Mouse (Mus musculus) myocyte (in vitro differentiated cells): Measurements from ENCODE around the gene Synj2.

Source experiments
- CEBPB ChIP-seq: IDR thresholded peaks from 2 replicates; pipeline ENCODE4 v1.6.1; 2011; ENCODE audit warnings: mild to moderate bottlenecking, moderate library complexity; ENCODE audit not compliant: poor library complexity, insufficient read depth, severe bottlenecking
- E2F4 ChIP-seq: IDR thresholded peaks from one replicate; pipeline ENCODE4 v1.6.1; 2011; ENCODE audit warnings: mild to moderate bottlenecking, control low read depth, moderate library complexity; ENCODE audit not compliant: insufficient read depth
- MAX ChIP-seq: IDR thresholded peaks from one replicate; pipeline ENCODE4 v1.6.1; 2011; ENCODE audit warnings: low read depth, mild to moderate bottlenecking, control low read depth
- MYOD1 ChIP-seq, 3 experiments: IDR thresholded peaks; one replicate each; pipeline ENCODE4 v1.6.1; 2011; ENCODE audit warnings: control low read depth in 2 of 3, low read depth in 2 of 3, mild to moderate bottlenecking in 2 of 3, moderate library complexity in 1 of 3; ENCODE audit not compliant: insufficient read length in 2 of 3, control insufficient read depth in 1 of 3
- MYOG ChIP-seq, 3 experiments: IDR thresholded peaks; one replicate each; pipeline ENCODE4 v1.6.1; 2011; ENCODE audit warnings: control low read depth in 2 of 3, low read depth in 2 of 3, mild to moderate bottlenecking in 2 of 3; ENCODE audit not compliant: insufficient read length in 2 of 3, control insufficient read depth in 1 of 3, insufficient read depth in 1 of 3
- POLR2A ChIP-seq: IDR thresholded peaks from one replicate; pipeline ENCODE4 v1.6.1; 2011; ENCODE audit warnings: low read depth, mild to moderate bottlenecking, control low read depth, moderate library complexity; ENCODE audit not compliant: insufficient read length
- POLR2AphosphoS2 ChIP-seq: IDR thresholded peaks from one replicate; pipeline ENCODE4 v1.6.1; 2011; ENCODE audit warnings: low read depth, control low read depth; ENCODE audit not compliant: insufficient read length
- REST ChIP-seq: IDR thresholded peaks from one replicate; pipeline ENCODE4 v1.6.1; 2011; ENCODE audit warnings: mild to moderate bottlenecking, control low read depth, moderate library complexity; ENCODE audit not compliant: insufficient read depth, insufficient read length
- SRF ChIP-seq: IDR thresholded peaks from one replicate; pipeline ENCODE4 v1.6.1; 2011; ENCODE audit warnings: low read depth; ENCODE audit not compliant: control insufficient read depth, insufficient read length
- TCF12 ChIP-seq: IDR thresholded peaks from one replicate; pipeline ENCODE4 v1.6.1; 2011; ENCODE audit warnings: mild to moderate bottlenecking, control low read depth; ENCODE audit not compliant: poor library complexity, insufficient read depth, severe bottlenecking
- TCF3 ChIP-seq: IDR thresholded peaks from one replicate; pipeline ENCODE4 v1.6.1; 2011; ENCODE audit warnings: low read depth, control low read depth; ENCODE audit not compliant: insufficient read length
- USF1 ChIP-seq: IDR thresholded peaks from one replicate; pipeline ENCODE4 v1.6.1; 2011; ENCODE audit warnings: low read depth, mild to moderate bottlenecking, control low read depth, moderate library complexity

- TF ChIP-seq POLR2AphosphoS2 (no peak), MYOD1 (IDR thresholded peaks at IDR 0.05; ENCODE audit: control insufficient read depth in 1 of 3, insufficient read length in 2 of 3, low read depth in 2 of 3) (no peak), E2F4 (no peak), POLR2A (no peak), USF1 (no peak), CEBPB (no peak), TCF12 (no peak), TCF3 (no peak), MAX (no peak), REST (no peak), MYOG (IDR thresholded peaks at IDR 0.05; ENCODE audit: control insufficient read depth in 1 of 3, insufficient read depth in 1 of 3, insufficient read length in 2 of 3, low read depth in 2 of 3) (no peak), SRF (no peak)
These were observed 128.8 kb downstream of the Synj2 start for GRCm38 (mm10) chr17:6069866-6070265.
